Mouse (Mus musculus) embryonic facial prominence, embryonic 13.5 days (tissue): ENCODE measurements around the gene Gm11444. TPM values are rescaled to one million over a fixed set of nuclear protein-coding genes. Genes with fewer than 3 reads are reported as not detected.

Source experiments
- ATAC-seq: fragments of 200-750 bp; cut with Nextera tagmentation; 2 replicates; pipeline ENCODE4 v1.8.0; 2017; ENCODE audit warnings: low read depth; ENCODE audit not compliant: insufficient number of reproducible peaks, insufficient read depth, low FRiP score, low TSS enrichment
- H3K27ac ChIP-seq: fragments of 300-500 bp; sonication (generic); 2 replicates; pipeline ENCODE4 v1.5.1; 2015; ENCODE audit warnings: moderate library complexity, mild to moderate bottlenecking, inconsistent platforms
- H3K27me3 ChIP-seq: fragments of 300-500 bp; sonication (generic); 2 replicates; pipeline ENCODE4 v1.6.1; 2015; ENCODE audit warnings: mild to moderate bottlenecking, inconsistent platforms
- H3K36me3 ChIP-seq: fragments of 300-500 bp; sonication (generic); 2 replicates; pipeline ENCODE4 v1.6.1; 2015; ENCODE audit warnings: mild to moderate bottlenecking, inconsistent platforms
- H3K4me1 ChIP-seq: fragments of 300-500 bp; sonication (generic); 2 replicates; pipeline ENCODE4 v1.6.1; 2015; ENCODE audit warnings: inconsistent platforms
- H3K4me2 ChIP-seq: fragments of 300-500 bp; sonication (generic); 2 replicates; pipeline ENCODE4 v1.6.1; 2015; ENCODE audit warnings: moderate library complexity, mild to moderate bottlenecking, inconsistent platforms
- H3K4me3 ChIP-seq: fragments of 300-500 bp; sonication (generic); 2 replicates; pipeline ENCODE4 v1.5.1; 2015; ENCODE audit warnings: mild to moderate bottlenecking, inconsistent platforms
- H3K9ac ChIP-seq: fragments of 300-500 bp; sonication (generic); 2 replicates; pipeline ENCODE4 v1.6.1; 2015; ENCODE audit warnings: mild to moderate bottlenecking, inconsistent platforms
- H3K9me3 ChIP-seq: fragments of 300-500 bp; sonication (generic); 2 replicates; pipeline ENCODE4 v1.6.1; 2016; ENCODE audit warnings: inconsistent platforms
- WGBS: fragments of 180-500 bp; shearing (Covaris S2); methylation state at CpG from one replicate; pipeline ENCODE4 v1.1.7; 2015; ENCODE audit warnings: mixed read lengths; 5-methylcytosine and 5-hydroxymethylcytosine counted together
- polyA plus RNA-seq: library from polyadenylated mRNA; unstranded; fragments of >200 nt; fragmentation: Nextera tagmentation; extraction: Ambion mirVana; gene quantifications from 2 replicates; pipeline ENCODE4 v1.2.1, GENCODE M21; 2015

The Gm11444 gene
- polyA plus RNA-seq, 1 experiment from 2014 or later: not detected

DNA sequence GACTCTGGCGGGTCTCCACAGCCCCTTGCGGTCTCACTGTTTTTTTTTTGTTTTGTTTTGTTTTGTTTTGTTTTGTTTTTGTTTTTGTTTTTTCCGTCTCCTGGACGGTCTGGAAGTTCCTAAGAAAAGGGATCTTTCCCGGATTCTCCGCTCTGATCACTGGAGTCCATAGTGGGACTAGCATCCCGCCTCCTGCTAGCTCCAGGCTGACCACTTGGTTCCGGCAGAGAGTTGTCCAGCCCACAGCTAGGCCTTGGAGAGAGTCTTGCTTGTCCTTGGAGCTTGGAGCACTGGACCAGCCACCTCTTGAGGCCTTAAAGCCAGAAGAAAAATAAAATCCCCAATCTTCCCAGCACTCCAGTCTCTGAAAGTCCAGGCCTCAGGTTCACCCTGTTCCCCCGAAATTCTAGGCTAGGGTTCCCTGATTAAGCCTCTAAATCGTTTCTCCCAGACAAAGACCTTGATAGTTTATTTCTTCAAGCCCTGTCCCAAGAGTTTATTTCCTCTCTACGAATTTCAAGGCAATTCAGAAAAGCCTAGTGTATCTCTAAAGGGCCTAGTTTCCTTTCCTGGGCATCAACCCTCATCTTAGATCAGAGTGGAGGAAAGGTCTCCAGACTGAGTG, 16.3 kb downstream of the Gm11444 start:
- H3K4me1 ChIP-seq: peaks cover 41% of the 10 kb centered on the region
- peaks cover 25% of the 10 kb centered on the region for H3K36me3 ChIP-seq
- H3K9ac ChIP-seq: peak overlapping the region; percentile 100
- 3% methylated on average over 11 of the region's 11 CpGs for WGBS
- no peak for ATAC-seq
- peak overlapping the region; percentile 99 for H3K27ac ChIP-seq
- H3K27me3 ChIP-seq: peaks cover 36% of the 10 kb centered on the region
- H3K4me2 ChIP-seq: peak overlapping the region; percentile 86
- H3K4me3 ChIP-seq: peak overlapping the region; percentile 88
- H3K9me3 ChIP-seq: no peaks in the 10 kb centered on the region

DNA sequence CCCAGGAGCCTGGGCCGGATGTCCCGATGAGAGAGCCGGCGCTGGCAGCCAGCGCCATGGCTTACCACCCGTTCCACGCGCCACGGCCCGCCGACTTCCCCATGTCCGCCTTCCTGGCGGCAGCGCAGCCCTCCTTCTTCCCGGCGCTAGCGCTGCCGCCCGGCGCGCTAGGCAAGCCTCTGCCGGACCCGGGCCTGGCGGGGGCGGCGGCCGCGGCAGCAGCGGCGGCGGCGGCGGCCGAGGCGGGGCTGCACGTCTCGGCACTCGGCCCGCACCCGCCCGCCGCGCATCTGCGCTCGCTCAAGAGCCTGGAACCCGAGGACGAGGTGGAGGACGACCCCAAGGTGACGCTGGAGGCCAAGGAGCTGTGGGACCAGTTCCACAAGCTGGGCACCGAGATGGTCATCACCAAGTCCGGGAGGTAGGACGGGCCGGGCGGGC, 17.0 kb downstream of the Gm11444 start:
- Histone ChIP-seq H3K9me3 (no peaks in the 10 kb centered on the region), H3K4me2 (peak overlapping the region; percentile 86), H3K27me3 (peaks cover 39% of the 10 kb centered on the region), H3K9ac (peak overlapping the region; percentile 100), H3K4me1 (peaks cover 43% of the 10 kb centered on the region), H3K36me3 (peaks cover 22% of the 10 kb centered on the region), H3K27ac (peak overlapping the region; percentile 99), H3K4me3 (peak overlapping the region; percentile 88)
- ATAC-seq: no peak
- under 1% methylated on average over 51 of the region's 54 CpGs for WGBS

DNA sequence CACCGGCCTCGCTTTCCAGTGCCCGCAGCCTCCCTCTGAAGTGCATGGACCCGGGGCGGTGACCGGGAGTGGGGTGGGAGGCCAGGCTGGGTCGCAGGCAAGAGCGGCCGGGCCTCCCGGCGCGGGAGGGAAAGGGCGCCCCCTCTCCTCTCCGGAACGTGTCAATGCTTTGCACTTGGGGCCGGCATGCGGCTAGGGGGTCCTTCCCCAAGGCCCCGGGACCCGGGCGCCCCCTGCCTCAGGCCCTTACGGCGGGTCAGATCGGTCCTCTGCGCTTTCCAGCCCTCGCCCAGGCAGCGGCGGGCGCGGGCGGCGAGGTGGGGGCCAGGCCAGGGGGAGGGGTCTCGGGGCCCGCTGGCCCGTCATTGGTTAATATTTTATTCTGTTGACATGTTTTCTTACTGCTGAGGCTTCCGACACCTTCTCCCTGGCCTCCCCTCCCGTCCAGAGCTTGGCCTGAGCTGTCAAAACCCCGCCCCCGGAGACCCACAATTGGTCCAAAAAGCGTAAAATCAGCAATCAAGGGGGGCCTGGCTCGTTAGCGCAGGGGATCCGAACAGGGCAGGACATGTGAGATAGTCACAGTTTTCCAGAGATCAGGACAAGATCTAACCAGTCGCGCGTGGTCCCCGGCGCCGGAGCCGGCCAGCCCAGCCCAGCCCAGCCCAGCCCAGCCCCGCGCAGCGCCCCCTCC, 17.8 kb downstream of the Gm11444 start, which contains the start of gene Tbx2:
Tbx2 (plus strand) TSS at position 321 of the 694 bp plus-strand sequence.
- H3K4me3 ChIP-seq: peak within 1 kb of the TSS; percentile 88
- peaks cover 49% of the 10 kb centered on the region for H3K4me1 ChIP-seq
- peak within 1 kb of the TSS; percentile 99 for H3K27ac ChIP-seq
- no peaks in the 10 kb centered on the region for H3K9me3 ChIP-seq
- peaks cover 42% of the 10 kb centered on the region for H3K27me3 ChIP-seq
- peak within 1 kb of the TSS; percentile 100 for H3K9ac ChIP-seq
- H3K4me2 ChIP-seq: peak within 1 kb of the TSS; percentile 86
- H3K36me3 ChIP-seq: peaks cover 15% of the 10 kb centered on the region
- under 1% methylated on average over 46 of the region's 52 CpGs for WGBS
- peak; percentile 82 for ATAC-seq

DNA sequence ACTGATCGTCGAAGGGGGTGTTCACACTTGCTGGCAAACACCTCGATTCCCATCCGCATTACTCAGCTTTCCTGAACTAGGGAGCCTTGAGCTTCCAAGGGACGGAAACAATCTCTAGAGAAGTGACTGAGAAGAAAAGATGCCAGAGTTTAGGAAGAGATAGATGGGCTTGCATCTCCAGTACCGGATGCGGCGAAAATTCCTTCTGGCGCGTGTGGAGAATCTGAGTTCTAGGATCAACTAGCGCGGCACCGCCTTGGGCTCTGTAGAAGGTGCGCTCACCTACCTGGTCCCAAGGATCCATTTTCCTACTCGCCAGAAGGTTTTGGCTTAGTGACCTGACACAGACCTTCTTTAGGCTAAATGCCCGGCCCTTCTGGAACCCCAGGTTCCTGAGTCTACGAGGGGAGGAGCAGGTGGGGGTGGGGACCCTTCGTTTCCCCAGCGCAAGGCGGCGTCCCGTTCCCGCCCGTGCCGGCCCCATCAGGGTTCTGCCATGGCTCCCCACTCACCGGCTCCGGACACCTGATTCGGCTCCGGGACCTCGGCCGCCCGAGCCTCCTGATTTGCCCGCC, 18.4 kb downstream of the Gm11444 start:
- H3K9ac ChIP-seq: peak overlapping the region; percentile 100
- peak overlapping the region; percentile 86 for H3K4me2 ChIP-seq
- peaks cover 10% of the 10 kb centered on the region; the same call in 1 of the 2 replicates for H3K36me3 ChIP-seq
- WGBS: under 1% methylated on average over 33 of the region's 33 CpGs
- H3K4me1 ChIP-seq: peaks cover 50% of the 10 kb centered on the region
- peak overlapping the region; percentile 88 for H3K4me3 ChIP-seq
- peak overlapping the region; percentile 99 for H3K27ac ChIP-seq
- ATAC-seq: 0 out of 2 replicates have a peak, but pooled peaks have one; percentile 5
- H3K27me3 ChIP-seq: peaks cover 47% of the 10 kb centered on the region
- no peaks in the 10 kb centered on the region for H3K9me3 ChIP-seq

DNA sequence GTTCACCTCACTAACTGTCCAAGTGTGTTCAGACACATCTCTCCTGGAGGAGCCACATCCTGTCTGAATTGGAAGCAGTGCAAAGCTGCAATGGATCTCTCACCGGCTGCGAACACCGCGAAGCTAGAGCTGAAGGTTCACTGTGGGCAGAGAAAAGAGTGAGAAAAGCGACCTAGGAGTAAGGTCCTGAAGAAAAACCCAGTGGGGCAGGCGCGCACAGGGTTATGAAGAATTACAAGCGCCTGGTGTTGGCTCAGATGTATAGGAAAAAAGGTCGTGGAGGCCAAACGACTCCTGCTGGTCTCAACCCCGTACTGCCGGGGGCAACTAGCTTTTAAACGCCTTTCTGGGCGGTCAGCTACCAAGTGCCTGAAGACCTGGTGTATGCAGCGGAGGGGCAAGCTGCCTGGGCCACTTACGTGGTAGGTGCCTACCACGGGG, 19.2 kb downstream of the Gm11444 start:
- WGBS: 2% methylated on average over 17 of the region's 17 CpGs
- Histone ChIP-seq H3K27ac (peak overlapping the region; percentile 99), H3K9me3 (no peaks in the 10 kb centered on the region), H3K4me1 (peaks cover 49% of the 10 kb centered on the region), H3K27me3 (peaks cover 47% of the 10 kb centered on the region), H3K9ac (peak overlapping the region; percentile 100), H3K4me2 (peak overlapping the region; percentile 86), H3K4me3 (peak overlapping the region; percentile 88), H3K36me3 (peaks cover 6% of the 10 kb centered on the region; the same call in 1 of the 2 replicates)
- no peak for ATAC-seq

DNA sequence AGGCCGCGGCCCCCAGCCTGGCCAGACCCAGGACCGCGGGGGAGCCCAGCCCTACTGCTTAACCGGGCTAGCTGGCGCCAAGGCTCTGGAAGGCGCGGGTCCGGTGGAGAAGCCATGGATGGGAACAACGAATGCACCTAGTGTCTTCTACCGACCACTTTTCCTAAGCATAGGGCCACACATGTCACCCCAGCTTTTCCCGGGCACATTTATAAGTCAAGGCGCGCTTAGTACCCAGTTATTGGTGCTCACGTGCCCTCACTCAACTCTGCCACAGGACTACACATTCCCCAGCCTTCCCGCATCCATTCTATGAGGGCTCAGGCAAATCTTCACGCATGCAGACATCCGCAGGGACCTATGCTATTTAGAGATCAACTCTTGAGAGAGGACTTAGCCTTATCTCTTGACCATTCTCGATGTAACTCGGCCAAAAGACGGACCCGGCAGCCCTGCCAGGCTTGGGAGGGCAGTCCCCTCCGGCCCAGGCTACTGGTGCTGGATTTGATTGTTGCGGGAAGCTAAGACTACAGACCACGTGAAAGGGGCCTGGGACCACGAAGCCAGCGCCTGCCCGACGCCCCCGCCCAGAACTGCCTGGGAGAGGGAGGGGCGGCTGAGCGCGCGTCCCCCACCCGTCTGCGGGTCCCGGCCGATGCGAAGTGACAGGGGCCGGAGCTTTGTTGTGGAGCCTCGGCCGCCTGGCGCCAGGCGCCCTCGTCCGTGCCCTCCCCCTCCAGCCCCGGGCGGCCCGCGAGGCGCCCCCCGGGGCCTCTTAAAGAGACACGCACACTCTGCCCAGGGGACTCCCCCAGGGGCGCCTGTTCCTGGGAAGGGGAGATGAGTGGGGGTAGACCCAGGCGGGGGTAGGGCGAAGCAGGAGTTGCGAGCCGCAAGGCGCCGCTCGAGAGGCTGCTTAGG, 20.4 kb downstream of the Gm11444 start:
- H3K4me2 ChIP-seq: peak overlapping the region; percentile 86
- H3K4me3 ChIP-seq: peak overlapping the region; percentile 88
- peak overlapping the region; percentile 100 for H3K9ac ChIP-seq
- peak overlapping the region; percentile 99 for H3K27ac ChIP-seq
- H3K27me3 ChIP-seq: peaks cover 46% of the 10 kb centered on the region
- H3K36me3 ChIP-seq: no peaks in the 10 kb centered on the region
- ATAC-seq: no peak; the same call in 1 of the 2 replicates
- no peaks in the 10 kb centered on the region for H3K9me3 ChIP-seq
- under 1% methylated on average over 60 of the region's 61 CpGs for WGBS
- peaks cover 49% of the 10 kb centered on the region for H3K4me1 ChIP-seq

DNA sequence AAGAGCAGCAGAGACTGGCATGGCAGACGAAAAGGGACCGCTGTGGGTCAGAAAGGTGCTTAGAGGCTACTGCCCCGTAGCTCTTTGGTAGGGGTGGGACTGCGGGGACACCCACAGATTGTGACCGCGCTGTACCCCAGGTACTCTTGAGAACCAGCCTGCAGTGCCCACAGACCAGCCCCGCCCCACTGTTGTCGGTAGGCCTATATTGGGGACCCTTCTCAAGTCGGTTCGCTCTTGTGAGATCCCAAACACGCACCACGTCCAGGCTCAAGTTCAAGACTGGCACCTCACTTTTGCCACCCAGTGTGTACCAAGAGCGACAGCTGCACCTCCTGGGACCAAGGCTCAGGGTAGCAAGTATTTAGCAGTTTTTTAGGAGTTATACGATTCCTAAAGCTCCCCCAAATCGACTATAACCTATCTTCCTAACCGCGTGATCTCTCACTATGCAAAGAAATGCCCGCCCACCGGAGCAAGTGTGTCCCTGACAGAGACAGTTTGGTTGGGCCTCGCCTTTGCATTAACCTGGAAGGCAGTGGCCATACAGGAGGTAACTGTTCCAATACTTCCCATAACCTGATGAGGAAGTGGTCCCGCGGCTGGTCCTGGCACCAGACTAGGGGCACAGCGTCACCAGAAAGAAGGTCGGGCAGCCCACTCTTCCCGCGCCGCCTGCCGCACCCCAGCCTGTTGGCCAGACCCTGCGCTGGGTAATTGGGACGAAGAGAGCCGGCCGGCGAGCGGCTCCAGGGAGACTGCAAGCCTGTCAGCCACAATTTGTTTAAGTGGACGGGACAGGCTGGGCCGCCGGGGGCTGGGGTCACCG, 21.2 kb downstream of the Gm11444 start:
- H3K4me3 ChIP-seq: peak overlapping the region; percentile 88
- peaks cover 51% of the 10 kb centered on the region for H3K4me1 ChIP-seq
- no peaks in the 10 kb centered on the region for H3K36me3 ChIP-seq
- H3K27ac ChIP-seq: peak overlapping the region; percentile 99
- H3K9ac ChIP-seq: peak overlapping the region; percentile 100
- peak overlapping the region; percentile 86 for H3K4me2 ChIP-seq
- ATAC-seq: no peak
- 10% methylated on average over 38 of the region's 38 CpGs for WGBS
- H3K9me3 ChIP-seq: no peaks in the 10 kb centered on the region
- peaks cover 46% of the 10 kb centered on the region for H3K27me3 ChIP-seq

DNA sequence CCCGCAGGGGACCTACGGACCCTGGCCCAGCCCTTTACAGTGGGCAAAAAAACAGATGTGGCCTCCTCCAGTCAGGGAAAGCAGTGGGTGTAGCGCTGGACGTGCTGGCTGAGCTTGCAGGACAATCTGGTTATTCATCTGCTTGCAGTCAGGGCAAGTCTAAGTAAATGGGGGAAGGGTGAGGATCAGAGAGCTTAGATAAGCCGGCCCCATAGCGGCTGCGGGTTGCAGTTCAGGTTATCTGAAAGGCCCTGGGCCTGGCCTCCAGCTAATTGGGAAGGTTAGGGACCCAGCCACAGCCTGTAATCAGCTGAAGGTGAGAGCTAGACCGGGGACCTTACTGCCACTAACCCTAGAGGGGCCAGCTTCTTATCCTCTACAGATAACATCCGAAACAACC, 22.8 kb downstream of the Gm11444 start:
- no peak for ATAC-seq
- Histone ChIP-seq H3K27me3 (peaks cover 46% of the 10 kb centered on the region), H3K4me3 (no peak overlapping the region)

DNA sequence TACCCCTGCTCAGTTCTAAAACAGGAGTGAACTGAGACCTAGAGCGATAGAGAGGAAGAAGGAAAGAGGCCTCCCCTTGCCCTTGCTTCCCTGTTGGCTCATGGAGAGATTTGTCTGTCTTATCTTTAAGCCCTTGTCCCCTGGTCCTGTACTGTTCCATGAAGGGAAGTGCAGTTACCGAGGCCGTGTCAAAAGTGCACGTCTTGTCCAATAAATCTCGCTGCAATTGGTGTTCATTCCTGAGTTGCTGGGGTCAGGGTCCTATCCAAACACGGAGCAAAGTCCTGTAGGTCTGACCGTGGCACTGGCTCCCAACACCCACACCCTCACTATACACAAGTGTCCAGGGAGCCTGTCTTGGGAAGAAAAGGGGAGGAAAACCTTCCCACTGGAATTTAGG, 24.3 kb downstream of the Gm11444 start:
- Histone ChIP-seq H3K27me3 (peaks cover 46% of the 10 kb centered on the region), H3K27ac (no peak overlapping the region; the same call in 1 of the 2 replicates), H3K4me2 (no peak overlapping the region), H3K4me3 (no peak overlapping the region), H3K9ac (no peak overlapping the region), H3K9me3 (no peaks in the 10 kb centered on the region), H3K4me1 (peaks cover 56% of the 10 kb centered on the region), H3K36me3 (no peaks in the 10 kb centered on the region)
- no peak for ATAC-seq
- WGBS: 66% methylated on average over 7 of the region's 7 CpGs

More for the DNA sequence above, 22.8 kb downstream of the Gm11444 start:
- Histone ChIP-seq H3K9me3 (no peaks in the 10 kb centered on the region), H3K36me3 (no peaks in the 10 kb centered on the region), H3K9ac (peak overlapping the region; percentile 40; the same call in 1 of the 2 replicates), H3K4me1 (peaks cover 60% of the 10 kb centered on the region), H3K27ac (no peak overlapping the region; the same call in 1 of the 2 replicates), H3K4me2 (0 out of 2 replicates have a peak overlapping the region, but pooled peaks have one; percentile 5)
- 23% methylated on average over 9 of the region's 9 CpGs for WGBS

DNA sequence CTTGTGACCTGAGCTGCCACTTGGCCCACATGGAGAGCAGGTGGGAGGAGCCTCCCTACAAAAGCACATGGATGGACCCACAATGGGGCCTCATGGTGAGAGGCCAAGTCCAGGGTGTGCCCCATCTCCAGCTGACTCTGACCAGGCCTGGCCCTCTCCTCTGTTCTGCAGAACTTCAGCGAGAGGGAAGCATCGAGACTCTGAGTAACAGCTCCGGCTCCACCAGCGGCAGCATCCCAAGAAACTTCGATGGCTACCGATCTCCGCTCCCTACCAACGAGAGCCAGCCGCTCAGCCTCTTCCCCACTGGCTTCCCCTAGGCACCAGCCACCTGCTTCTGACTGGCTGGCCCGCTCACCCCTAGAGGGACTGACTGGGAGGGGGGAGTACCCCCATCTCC, 25.1 kb downstream of the Gm11444 start:
- Histone ChIP-seq H3K4me3 (no peak overlapping the region), H3K27ac (no peak overlapping the region), H3K4me2 (no peak overlapping the region), H3K4me1 (peaks cover 53% of the 10 kb centered on the region), H3K27me3 (peaks cover 46% of the 10 kb centered on the region), H3K9ac (no peak overlapping the region), H3K9me3 (no peaks in the 10 kb centered on the region), H3K36me3 (no peaks in the 10 kb centered on the region)
- no peak for ATAC-seq
- 79% methylated on average over 10 of the region's 10 CpGs for WGBS
